Mouse (Mus musculus) cerebellum, adult 2 months (tissue): ENCODE data around the gene Slc23a2.

Experiments used
- CTCF ChIP-seq: fragments of 200-500 bp; IDR thresholded peaks from 2 replicates; pipeline ENCODE4 v1.5.1; 2011; ENCODE audit warnings: low read depth, mild to moderate bottlenecking, control low read depth, low read length, moderate library complexity, borderline replicate concordance; ENCODE audit not compliant: insufficient read depth
- POLR2A ChIP-seq: fragments of 200-500 bp; IDR thresholded peaks from 2 replicates; pipeline ENCODE4 v1.6.1; 2011; ENCODE audit warnings: low read length, control low read depth, borderline replicate concordance; ENCODE audit not compliant: insufficient read depth

DNA sequence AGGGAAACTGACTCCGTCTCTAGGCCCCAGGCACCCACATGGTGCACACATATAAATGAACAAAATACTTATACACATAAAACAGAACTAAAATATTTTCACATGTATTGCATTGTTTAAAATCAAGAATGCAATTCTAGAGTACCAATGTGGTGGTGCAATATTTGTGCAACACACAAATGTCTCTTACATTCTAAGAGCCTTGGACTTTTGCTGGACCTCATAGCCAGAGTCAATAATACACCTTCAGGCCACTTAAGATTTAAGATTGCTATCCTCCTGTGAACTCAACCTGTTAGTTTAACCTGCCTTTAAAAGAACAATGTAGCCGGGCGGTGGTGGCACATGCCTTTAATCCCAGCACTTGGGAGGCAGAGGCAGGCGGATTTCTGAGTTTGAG is 98.2 kb downstream of the Slc23a2 start:
- no peak for TF ChIP-seq POLR2A
- no peak for TF ChIP-seq CTCF
